Mouse (Mus musculus) natural killer cell, adult 2 months (primary cell): ENCODE results near the gene Gm27029.
A peak's percentile ranks its signal among the peaks of the same experiment; 100 is the strongest.
"Not testable (repeated sequence)": the region's sequence is repeated elsewhere in the genome, so short reads cannot be mapped to it uniquely, and the experiment has no call there.

ENCODE experiments used
- DNase-seq, 2 experiments: peaks; one replicate each; pipeline ENCODE4 v3.0.0; 2022; ENCODE audit warnings: low spot score in 2 of 2

The Gm27029 gene

DNA sequence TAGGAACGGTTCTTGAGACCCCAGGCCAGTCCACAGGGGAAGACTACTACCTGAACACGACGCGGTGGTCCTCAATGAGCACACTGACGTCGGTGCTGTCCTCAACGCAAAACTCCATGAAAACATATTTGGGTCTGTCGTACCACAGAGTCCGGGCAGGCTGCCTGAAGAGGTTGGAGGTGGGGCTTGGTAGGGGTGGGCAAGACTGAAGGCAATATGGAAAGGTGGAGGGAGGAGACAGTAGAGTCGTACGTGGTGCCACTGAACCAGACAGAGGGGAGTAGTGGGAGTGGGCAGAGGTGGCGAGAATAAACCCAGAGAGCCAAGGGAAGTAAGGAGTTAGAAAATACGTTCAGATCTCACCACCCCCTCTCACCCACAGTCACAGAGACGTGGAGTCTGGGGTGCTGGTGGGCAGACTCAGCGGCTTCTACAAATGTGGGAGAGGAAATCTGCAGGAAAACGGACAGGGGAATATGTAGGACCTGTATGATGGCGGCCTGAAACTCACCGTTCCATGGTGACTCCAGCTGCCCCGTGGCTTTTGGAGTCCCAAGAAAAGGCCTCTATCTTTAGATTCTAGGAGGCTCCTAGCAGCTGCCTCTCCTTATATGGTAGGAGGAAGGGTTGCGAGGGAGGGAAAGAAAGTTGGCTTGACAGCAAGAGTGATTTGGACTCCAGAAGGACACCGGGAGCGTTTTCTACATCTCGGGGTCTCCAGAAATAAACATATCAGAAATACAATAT, at the start of gene Gm27029:
Gene Gm27029 (minus strand): TSS at position 692 of the 747 bp plus-strand sequence.
- no peak for DNase-seq

DNA sequence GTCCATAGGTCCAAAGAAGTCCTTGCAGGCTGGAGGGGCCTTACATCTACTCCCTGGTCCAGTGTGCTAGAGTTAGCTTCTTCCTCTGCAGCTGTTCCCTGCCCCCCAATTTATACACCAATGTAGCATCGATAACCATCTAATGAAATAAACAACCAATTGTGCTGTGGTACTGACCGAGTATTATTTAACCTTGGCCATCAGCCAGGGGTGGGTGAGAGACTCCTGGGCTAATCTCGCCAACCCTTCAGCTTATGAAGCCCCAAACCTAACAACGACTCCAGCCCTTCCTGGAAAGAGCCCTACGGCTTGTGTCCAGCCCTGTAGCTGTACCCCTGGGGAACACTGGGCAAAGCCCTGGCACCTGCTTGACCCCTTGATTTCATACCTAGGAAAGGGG, 49.7 kb upstream of the Gm27029 start:
- DNase-seq, result no peak

DNA sequence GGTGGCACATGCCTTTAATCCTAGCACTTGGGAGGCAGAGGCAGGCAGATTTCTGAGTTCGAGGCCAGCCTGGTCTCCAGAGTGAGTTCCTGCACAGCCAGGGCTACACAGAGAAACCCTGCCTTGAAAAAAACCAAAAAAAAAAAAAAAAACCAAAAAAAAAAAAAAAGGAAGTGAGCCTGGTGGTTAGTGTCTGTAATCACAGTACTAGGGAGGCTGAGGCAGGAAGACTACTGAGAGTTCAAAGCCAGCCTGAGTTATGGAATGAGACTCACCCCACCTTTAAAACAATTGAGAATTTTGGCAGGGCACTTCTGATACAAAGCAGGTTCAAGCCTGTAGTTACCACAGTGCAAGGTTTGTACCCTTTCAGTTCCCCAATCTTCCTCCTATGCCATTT, 49.1 kb upstream of the Gm27029 start:
- DNase-seq, result not testable (repeated sequence)

DNA sequence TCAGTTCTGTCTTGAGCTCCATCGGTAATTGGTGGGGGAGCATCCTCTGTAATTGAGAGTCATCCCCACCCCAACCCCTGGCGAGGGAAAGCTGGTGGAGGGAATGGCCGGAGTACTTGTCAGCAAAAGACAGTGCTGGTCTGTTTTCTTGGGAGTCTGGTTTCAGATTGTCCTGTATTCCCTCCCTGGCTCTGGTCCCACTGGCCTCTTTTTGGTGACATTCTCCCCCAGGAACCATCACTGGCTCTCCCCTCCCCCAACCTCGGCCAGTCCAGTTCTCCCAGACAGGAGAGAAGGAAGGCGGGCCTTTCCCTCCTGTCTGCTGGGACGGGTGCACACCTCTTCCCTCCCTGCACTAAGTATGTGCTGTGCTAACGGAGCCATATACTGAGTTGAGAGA, 47.7 kb upstream of the Gm27029 start:
- DNase-seq, result no peak

DNA sequence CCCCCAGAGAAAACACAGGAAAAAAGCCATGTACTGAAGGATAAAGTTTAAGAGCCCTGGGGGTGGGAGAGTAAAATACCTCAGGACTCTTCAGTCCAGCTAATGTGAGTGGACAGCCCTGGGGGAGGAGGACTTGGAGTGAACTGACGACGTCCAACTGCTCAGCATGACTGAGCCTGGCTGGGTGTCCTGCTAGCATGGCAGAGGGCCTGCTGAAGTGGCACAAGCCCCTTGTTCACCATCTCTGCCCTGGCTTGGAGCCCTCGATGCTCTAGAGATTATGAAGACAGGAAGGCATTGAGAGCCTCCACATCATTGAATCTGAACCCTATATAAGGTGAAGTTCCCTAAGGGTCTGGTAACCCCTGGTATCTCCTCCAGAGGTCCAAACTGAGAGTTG, 47.3 kb upstream of the Gm27029 start:
- DNase-seq, result no peak

DNA sequence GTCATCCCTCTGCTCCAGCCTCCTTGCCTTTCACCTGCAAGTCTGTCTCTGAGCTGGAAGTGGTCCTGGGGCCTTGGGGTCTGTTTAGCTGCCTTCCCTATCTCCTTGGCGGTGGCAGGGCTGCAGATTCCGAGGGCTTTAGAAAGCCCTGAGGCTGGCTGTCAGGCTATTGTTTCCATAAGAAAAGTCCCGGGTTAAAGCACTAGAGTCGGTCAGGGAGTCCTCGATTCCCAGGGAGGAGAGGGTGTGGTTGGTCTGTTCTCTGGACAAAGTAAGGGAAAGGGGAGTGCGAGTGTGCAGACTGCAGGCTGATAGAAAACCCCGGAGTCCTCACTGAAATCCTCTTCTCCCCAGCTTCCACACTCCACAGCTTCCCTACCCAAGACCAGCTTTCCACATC, 45.6 kb upstream of the Gm27029 start:
- DNase-seq, result no peak

DNA sequence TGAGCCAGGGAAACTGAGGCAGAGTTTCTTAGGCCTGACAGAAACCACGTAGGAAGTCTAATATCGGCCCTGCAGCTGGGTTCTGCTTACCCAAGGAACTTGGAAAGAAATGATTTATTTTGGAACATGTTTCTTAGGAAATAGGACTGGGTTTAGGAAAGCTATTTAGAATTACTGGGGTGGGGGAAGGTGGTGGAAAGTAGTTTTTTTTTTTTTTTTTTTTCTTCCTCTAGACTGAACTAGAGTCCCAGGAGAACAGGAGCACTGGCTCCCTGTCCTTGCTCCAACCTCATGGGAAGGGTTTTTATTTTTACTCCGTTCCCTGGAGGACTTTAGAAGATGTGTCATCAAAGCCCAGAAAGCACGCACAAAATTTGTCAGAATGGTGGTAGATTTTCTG, 44.6 kb upstream of the Gm27029 start:
- no peak for DNase-seq

DNA sequence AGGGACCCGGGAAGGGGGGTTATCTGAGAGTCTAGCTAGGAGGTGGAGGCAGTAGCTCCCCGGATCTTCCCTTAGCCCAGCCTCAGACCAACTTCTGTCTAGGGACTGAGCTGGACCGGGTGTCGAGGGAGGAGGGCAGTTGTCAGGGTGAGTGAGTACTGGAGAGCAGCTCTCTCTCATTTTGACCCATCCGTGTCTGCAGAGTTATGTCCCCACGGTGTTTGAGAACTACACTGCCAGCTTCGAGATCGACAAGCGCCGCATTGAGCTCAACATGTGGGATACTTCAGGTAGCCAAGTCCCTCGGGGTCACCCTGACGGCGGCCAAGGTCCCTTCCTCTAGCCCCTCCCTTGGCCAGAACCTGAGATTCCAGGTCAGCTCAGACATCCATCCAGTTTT, 44.1 kb upstream of the Gm27029 start:
- no peak for DNase-seq

DNA sequence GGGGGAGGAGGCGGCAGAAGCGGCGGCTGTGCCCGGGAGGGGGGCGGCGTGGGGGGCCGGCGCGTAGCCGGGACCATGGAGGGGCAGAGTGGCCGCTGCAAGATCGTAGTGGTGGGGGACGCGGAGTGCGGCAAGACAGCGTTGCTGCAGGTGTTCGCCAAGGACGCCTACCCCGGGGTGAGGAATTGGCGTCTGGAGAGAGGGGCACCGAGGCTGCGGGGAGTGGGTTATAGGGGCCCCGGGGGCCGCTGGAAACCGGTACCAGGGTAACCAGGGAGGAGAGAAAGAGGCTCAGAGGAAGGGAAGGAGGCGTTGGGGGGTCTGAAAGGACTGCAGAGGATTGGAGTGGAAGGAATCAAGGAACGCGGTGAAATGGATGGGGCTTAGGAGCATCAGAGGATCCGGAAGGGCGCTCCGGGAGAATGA, 43.7 kb upstream of the Gm27029 start:
- DNase-seq, result no peak

DNA sequence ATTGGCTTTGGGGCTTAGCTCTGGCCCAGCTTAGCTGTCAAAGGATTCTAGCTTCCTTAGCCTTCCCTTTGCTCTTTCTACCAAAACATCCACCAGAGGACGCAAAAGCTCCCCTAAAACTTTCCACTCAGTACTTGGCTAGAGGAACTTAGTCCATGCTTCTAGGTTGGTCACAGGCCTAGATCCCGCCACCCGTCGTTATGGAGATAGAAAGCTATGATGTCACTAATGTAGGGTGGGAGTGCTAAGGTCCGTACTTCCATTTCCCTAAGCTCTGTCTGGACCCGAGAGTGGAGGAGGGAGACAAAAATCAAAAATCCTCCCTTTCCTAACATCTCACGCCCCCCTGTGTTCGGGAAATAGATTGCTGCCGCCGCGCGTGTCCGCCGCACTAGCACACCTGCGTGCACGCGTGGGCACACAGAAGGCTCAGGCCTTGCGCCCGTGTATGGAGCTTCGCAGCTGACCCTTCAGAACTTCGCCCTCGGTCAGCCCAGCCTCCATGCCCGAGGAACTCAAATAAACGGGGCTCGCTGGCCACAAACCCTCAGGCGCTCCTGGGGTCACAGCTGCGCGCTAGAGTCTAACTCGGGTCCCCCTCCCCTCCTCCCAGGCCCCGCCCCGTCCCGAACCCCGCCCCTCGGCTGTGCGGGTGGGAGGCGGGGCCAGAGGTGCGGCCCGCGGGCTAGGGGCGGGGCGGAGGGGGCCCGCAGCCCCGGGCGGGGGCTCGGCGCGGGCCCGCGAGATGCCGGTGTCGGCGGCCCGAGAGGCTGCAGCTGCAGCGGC, 43.1 kb upstream of the Gm27029 start:
- DNase-seq, result peak in 1 of 2 experiments; percentile 49

DNA sequence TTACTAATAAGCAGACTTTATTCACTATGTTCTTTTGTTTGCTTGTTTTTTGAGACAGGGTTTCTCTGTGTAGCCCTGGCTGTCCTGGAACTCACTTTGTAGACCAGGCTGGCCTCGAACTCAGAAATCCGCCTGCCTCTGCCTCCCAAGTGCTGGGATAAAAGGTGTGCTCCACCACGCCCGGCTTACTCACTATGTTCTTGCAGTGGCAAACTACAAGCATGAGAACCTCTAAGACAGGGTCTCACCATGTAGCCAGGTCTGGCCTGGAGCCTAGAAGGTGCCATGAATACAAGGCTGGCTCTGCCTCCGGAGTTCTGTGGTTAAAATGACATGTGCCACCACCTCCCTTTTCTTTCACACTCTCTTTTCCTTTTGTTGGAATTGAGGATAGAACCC, 42.0 kb upstream of the Gm27029 start:
- DNase-seq, result not testable (repeated sequence)

DNA sequence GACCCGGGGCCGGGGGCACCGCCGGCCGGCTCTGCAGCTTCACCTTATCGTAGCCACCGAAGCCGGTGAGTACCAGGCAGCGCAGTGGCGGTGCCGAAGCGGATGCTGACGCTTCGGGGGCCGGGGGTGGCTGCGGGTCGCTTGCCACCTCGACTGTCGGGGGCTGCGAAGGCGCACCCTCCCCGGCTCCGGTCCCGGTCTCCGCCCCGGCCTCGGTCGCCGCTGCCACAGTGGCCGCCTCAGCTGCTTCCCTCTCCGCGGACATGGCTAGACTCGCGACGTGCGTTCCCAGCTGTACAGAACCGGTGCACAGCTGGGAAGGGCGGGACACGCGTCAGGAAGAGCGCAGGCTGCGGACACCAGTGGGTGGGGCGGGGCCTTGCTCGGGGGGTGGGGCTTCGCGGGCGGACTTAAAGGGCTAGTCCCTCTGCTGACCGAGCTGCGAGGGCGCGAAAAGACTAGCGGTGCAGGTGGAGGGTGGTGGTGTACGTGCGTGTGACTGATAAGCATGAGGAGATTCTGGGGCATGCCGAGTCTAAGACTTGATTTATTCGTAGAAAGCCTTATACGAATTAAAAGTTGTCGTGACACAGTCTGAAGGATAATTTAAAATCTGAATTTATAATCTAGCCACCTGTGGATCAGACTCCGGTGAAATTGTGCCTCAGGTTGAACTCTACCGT, 41.4 kb upstream of the Gm27029 start, which contains the start of gene Vat1:
Gene Vat1 (minus strand): TSS at position 362 of the 683 bp plus-strand sequence.
- peak; percentile 43 to 55 for DNase-seq

DNA sequence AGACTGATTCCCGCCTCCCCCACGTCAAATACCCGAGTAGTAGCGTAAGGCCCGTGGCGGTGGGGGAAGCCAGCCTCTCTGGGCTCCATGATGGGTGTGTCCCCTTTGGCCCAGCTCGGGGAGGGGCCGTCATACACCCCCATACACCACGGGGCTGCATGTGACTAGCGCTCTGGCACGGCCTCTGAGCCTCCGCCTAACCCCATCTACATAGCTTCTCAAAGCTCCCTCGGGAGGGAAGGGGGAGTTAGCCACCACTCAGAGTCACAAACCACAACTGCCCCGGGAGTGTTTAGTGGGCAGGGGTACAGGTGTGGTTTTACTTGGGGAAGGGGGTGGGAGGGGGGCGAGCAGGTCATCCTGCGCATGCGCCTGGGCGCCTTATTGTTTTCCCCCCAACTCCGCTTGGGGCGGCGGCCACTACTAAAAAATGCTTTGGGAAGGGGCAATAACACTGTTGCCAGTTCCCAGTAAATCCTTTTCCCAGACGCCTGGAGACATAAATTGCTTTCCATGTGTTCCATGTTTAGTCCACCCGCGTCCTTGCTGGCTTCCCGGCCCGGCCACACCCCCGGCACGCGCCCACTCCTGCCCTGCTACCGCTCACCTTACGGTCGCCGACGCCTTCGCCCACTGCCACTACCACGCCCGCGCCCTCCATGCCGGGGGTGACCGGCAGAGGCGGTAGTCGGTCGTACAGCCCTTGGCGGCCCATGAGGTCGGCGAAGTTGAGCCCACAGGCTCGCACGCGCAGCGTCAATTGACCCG, 40.7 kb upstream of the Gm27029 start:
- DNase-seq, result peak; percentile 45 to 78

DNA sequence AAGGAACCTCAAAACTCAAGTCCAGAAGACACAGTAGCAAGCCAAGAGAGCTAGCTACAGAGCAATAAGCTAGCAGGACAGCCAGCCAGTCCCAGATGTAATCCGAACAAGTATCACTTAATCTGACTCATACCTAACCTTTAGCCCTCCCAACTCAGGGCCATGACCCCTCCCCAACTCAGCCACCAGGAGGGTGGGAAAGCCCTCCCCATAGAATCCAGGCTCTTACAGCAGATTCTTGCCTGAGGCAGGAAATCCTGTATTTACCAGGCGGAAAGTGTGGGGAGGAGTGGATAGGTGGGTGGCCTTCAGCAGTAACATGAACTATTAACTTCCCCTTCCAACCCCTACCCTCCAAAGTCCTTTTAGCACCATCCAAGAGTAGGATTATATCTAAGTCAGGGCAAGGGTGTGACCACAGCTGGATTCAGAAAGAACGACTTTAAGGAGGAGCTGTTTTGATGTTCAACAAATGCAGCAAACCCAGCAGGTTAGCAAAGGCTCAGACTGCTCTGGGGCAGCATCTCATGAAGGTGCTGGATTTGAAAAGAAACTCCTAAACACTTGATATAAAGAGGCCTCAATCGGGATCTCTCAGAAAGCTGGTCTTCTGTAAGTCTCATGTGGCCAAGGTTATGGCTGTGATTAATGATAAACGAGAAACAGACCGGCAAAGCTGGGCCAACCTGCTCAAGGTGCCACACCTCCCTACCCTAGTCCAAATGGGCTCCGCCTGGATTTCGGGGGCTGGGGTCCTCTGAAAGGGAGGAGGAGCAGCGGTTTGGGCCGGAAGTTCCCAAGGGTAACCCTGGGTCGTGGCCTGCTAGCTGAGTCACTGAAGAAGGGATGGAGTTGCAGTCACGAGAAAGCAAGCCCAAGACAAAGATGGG, 39.9 kb upstream of the Gm27029 start, which contains the start of gene Rnd2:
Gene Rnd2 (plus strand): TSS at position 789 of the 890 bp plus-strand sequence.
- DNase-seq, result no peak

DNA sequence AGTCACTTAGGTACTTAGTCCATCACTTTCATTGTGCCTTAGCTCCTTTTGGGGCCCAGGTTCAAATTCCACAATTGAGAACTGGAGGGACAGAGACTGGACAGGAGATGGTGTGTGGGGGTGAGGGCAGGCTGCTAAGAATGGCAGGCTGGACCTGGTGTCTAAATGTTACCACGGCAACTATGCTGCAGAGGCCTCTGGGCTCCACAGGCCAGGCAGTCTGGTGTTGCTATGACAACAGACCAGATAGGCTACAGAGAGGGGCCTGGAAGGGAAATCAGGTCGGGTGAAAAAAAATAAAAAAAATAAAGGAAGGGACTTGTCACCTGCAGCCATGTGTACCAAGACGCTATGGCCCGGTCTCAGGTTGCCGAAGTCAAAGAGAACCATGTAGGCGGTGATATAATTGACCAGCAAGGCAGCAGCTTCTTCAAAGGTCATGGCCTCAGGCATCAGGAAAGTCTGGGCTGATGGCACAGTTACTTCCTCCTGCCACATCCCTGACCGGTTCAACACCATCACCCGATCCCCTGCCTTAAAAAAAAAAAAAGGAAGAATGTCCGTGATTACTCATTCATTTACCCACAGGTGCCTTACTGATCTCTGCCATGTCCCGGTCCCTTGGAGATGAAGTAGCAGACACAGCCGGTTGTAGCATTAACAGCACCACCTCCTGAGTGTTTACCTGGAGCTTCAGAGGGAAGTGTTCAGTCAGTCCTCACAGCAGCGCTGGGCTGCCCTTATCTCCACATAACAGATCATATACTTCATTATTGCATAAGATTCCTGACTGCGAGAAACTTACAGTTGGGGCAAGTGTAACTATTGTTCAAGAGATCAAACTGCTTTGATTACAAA, 38.2 kb upstream of the Gm27029 start:
- no peak for DNase-seq

DNA sequence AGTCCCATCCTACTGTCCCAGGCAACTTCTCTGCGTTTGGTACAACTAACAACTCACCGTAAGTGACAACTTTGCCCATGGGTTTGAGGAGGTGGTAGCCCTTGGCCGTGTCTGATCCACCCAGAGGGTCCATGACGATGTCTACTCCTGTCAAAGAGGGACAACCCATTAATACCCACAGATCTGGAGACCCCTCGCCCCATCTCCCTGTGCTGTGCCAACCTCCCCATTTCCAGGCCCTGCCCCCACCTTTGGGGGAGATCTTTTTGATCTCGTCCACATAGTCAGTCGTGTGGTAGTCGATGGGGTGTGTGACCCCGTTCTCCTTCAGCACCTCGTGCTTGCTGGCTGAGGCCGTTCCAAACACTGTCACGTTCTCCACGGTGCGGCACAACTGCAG, 37.5 kb upstream of the Gm27029 start:
- DNase-seq, result no peak

DNA sequence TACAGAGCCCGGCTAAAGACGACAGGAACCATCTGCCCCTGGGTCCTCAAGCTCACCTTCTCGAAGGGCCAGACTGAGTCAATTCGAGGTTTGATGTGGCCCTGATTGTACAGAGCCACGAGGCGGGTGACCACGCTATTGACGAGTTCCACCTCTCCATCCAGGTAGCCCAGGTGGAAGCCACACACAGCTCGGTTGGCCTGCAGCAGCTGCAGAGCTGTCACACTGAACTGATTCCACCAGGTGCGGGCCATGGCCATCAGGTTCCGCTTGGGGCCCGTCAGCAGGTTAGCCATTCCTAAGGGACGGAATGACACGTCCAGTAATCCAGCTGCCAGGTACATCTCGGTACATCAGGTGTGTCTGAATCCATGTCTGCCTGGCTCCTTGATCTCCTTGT, 35.7 kb upstream of the Gm27029 start:
- DNase-seq, result no peak

DNA sequence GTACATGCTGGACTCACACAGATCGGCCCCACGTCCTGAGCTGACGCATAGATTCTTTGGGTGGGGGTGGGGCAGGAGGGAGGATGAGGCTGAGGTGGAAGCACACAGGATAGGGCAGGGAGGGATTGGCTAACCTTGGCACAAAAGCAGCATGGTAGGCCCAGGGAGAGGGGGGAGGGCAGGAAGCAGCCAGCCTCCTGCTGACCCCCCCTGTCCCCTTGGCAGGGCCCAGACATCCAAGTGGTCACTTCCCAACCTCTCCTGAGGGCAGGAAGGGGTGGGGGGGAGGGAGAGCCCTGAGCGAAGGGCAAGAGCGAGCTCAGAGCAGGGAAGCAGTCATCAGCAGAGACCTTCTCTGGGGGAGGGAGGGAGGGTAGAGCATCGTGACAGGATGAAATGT, 35.1 kb upstream of the Gm27029 start:
- DNase-seq, result no peak

DNA sequence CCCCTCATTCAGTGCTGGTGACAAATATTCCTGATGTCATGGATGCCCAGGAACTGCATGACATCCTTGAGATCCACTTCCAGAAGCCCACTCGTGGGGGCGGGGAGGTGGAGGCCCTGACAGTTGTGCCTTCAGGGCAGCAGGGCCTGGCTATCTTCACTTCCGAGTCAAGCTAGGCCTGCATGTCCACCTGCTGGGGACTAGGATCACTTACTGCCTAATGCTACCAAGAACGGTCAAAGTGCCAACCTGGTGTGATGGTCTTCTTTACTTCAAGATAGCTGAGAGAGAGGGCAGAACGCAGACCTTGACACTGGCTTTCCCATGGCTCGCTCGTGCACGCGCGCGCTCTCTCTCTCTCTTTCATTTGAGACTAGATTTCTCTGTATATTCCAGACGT, 33.6 kb upstream of the Gm27029 start:
- no peak for DNase-seq

DNA sequence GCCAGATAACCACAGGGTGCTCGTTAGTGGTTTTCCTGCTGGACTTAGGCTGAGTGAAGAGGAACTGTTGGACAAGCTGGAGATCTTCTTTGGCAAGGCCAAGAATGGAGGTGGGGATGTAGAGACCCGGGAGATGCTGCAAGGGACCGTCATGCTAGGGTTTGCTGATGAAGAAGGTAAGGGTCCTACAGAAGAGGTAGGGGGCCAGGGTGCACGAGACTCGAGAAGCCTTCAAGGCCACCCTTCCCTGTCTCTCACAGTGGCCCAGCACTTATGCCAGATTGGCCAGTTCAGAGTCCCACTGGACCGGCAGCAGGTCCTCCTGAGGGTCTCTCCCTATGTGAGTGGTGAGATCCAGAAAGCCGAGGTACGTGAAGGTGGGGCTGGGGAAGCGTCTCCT, 33.0 kb upstream of the Gm27029 start:
- DNase-seq, result no peak
